Mouse (Mus musculus) forebrain, embryonic 16.5 days (tissue): ENCODE measurements around the gene Fcgr1. TPM values are rescaled to one million over a fixed set of nuclear protein-coding genes. Genes with fewer than 3 reads are reported as not detected.
"Not testable (repeated sequence)": the region's sequence is repeated elsewhere in the genome, so short reads cannot be mapped to it uniquely, and the experiment has no call there.

Source experiments
- ATAC-seq: fragments of 200-750 bp; cut with Nextera tagmentation; 2 replicates; pipeline ENCODE4 v1.8.0; 2017; ENCODE audit warnings: mild to moderate bottlenecking, moderate library complexity
- H3K27ac ChIP-seq: fragments of 300-500 bp; sonication (generic); 2 replicates; pipeline ENCODE4 v1.5.1; 2014; ENCODE audit warnings: low read length, control low read depth
- H3K27me3 ChIP-seq: fragments of 300-500 bp; sonication (generic); replicated peaks from 2 replicates; pipeline ENCODE4 v1.6.1; 2014; ENCODE audit warnings: low read length; ENCODE audit not compliant: control insufficient read depth, insufficient read depth
- H3K36me3 ChIP-seq: fragments of 300-500 bp; sonication (generic); 2 replicates; pipeline ENCODE4 v1.6.1; 2014; ENCODE audit not compliant: control insufficient read depth, insufficient read depth
- H3K4me1 ChIP-seq: fragments of 300-500 bp; sonication (generic); replicated peaks from 2 replicates; pipeline ENCODE4 v1.6.1; 2014; ENCODE audit warnings: low read length; ENCODE audit not compliant: control insufficient read depth, insufficient read depth
- H3K4me2 ChIP-seq: fragments of 300-500 bp; sonication (generic); 2 replicates; pipeline ENCODE4 v1.6.1; 2014; ENCODE audit warnings: mild to moderate bottlenecking, low read length, control low read depth
- H3K4me3 ChIP-seq: fragments of 300-500 bp; sonication (generic); replicated peaks from 2 replicates; pipeline ENCODE4 v1.5.1; 2014; ENCODE audit warnings: mild to moderate bottlenecking, low read length, control low read depth
- H3K9ac ChIP-seq: fragments of 300-500 bp; sonication (generic); replicated peaks from 2 replicates; pipeline ENCODE4 v1.6.1; 2014; ENCODE audit warnings: low read depth, low read length, control low read depth
- H3K9me3 ChIP-seq: fragments of 300-500 bp; sonication (generic); 2 replicates; pipeline ENCODE4 v1.6.1; 2016; ENCODE audit warnings: low read length; ENCODE audit not compliant: control insufficient read depth
- WGBS: fragments of 180-500 bp; shearing (Covaris S2); extraction: QIAGEN DNeasy Blood & Tissue Kit; methylation state at CpG from one replicate; pipeline ENCODE4 v1.1.7; 2014; 5-methylcytosine and 5-hydroxymethylcytosine counted together
- polyA plus RNA-seq: library from polyadenylated mRNA; unstranded; fragments of >200 nt; fragmentation: Nextera tagmentation; extraction: Ambion mirVana; gene quantifications from 2 replicates; pipeline ENCODE4 v1.2.1, GENCODE M21; 2015

Fcgr1 gene
- polyA plus RNA-seq, 1 experiment from 2014 or later, result 0.92 TPM

GRCm38 (mm10) chr3:96328730-96329387, 35.1 kb upstream of the Fcgr1 start:
- WGBS, result 16% methylated on average over 15 of the region's 15 CpGs
- no peak overlapping the region for H3K9ac ChIP-seq
- H3K27ac ChIP-seq, result no peak overlapping the region
- H3K4me3 ChIP-seq, result no peak overlapping the region
- no peak overlapping the region for H3K4me2 ChIP-seq
- no peaks in the 10 kb centered on the region for H3K36me3 ChIP-seq
- peaks cover 73% of the 10 kb centered on the region for H3K27me3 ChIP-seq
- H3K9me3 ChIP-seq, result no peaks in the 10 kb centered on the region
- H3K4me1 ChIP-seq, result peaks cover 4% of the 10 kb centered on the region; the same call in 1 of the 2 replicates
- ATAC-seq, result no peak

- under 1% methylated on average over 47 of the region's 49 CpGs for WGBS
- ATAC-seq, result peak; percentile 61
- not testable (repeated sequence) for H3K27ac ChIP-seq
These were observed 34.4 kb upstream of the Fcgr1 start for GRCm38 (mm10) chr3:96328060-96328729.

GRCm38 (mm10) chr3:96327647-96328046, 33.9 kb upstream of the Fcgr1 start:
- no peaks in the 10 kb centered on the region for H3K36me3 ChIP-seq
- H3K9me3 ChIP-seq, result no peaks in the 10 kb centered on the region
- peak overlapping the region; percentile 49 for H3K4me2 ChIP-seq
- H3K9ac ChIP-seq, result no peak overlapping the region
- peaks cover 70% of the 10 kb centered on the region for H3K27me3 ChIP-seq
- under 1% methylated on average over 10 of the region's 18 CpGs for WGBS
- H3K27ac ChIP-seq, result no peak overlapping the region
- H3K4me1 ChIP-seq, result peaks cover 4% of the 10 kb centered on the region; the same call in 1 of the 2 replicates
- peak overlapping the region; percentile 34; the same call in 1 of the 2 replicates for H3K4me3 ChIP-seq
- ATAC-seq, result peak; percentile 55

More at GRCm38 (mm10) chr3:96328060-96328729, 34.4 kb upstream of the Fcgr1 start:
- H3K4me2 ChIP-seq, result peak overlapping the region; percentile 49
- peaks cover 72% of the 10 kb centered on the region for H3K27me3 ChIP-seq
- not testable (repeated sequence) for H3K4me1 ChIP-seq, H3K9me3 ChIP-seq, H3K36me3 ChIP-seq
- peak overlapping the region; percentile 34 for H3K4me3 ChIP-seq
- 0 out of 2 replicates have a peak overlapping the region, but pooled peaks have one; percentile 17 for H3K9ac ChIP-seq

- ATAC-seq, result peak; percentile 64; the same call in 1 of the 2 replicates
- under 1% methylated on average over 6 of the region's 6 CpGs for WGBS
These were observed 33.4 kb upstream of the Fcgr1 start for GRCm38 (mm10) chr3:96327131-96327530.

GRCm38 (mm10) chr3:96323806-96324205, 30.0 kb upstream of the Fcgr1 start:
- 71% methylated on average over 6 of the region's 6 CpGs for WGBS
- H3K4me2 ChIP-seq, ATAC-seq, H3K4me1 ChIP-seq, H3K27ac ChIP-seq, H3K36me3 ChIP-seq, H3K9ac ChIP-seq, H3K4me3 ChIP-seq, H3K9me3 ChIP-seq: not testable (repeated sequence)
- peaks cover 45% of the 10 kb centered on the region for H3K27me3 ChIP-seq

More at GRCm38 (mm10) chr3:96327131-96327530, 33.4 kb upstream of the Fcgr1 start:
- Histone ChIP-seq H3K36me3 (no peaks in the 10 kb centered on the region), H3K27me3 (peaks cover 70% of the 10 kb centered on the region), H3K4me2 (no peak overlapping the region), H3K4me1 (peaks cover 4% of the 10 kb centered on the region; the same call in 1 of the 2 replicates), H3K9ac (no peak overlapping the region), H3K4me3 (no peak overlapping the region), H3K27ac (no peak overlapping the region), H3K9me3 (no peaks in the 10 kb centered on the region; the same call in 1 of the 2 replicates)

- peaks cover 42% of the 10 kb centered on the region for H3K27me3 ChIP-seq
- no peaks in the 10 kb centered on the region; the same call in 1 of the 2 replicates for H3K9me3 ChIP-seq
- H3K4me3 ChIP-seq, result no peak overlapping the region
- no peak overlapping the region for H3K4me2 ChIP-seq
- no peak for ATAC-seq
- peaks cover 2% of the 10 kb centered on the region; the same call in 1 of the 2 replicates for H3K4me1 ChIP-seq
- H3K36me3 ChIP-seq, result no peaks in the 10 kb centered on the region
- WGBS, result 12% methylated on average over 10 of the region's 10 CpGs
- no peak overlapping the region for H3K27ac ChIP-seq
- H3K9ac ChIP-seq, result no peak overlapping the region
These were observed 28.8 kb upstream of the Fcgr1 start for GRCm38 (mm10) chr3:96322609-96323008.

GRCm38 (mm10) chr3:96321891-96322290, 28.1 kb upstream of the Fcgr1 start:
- H3K4me2 ChIP-seq, result no peak overlapping the region
- ATAC-seq, result no peak
- no peak overlapping the region for H3K9ac ChIP-seq
- 12% methylated on average over 15 of the region's 15 CpGs for WGBS
- peaks cover 38% of the 10 kb centered on the region for H3K27me3 ChIP-seq
- H3K4me1 ChIP-seq, result no peaks in the 10 kb centered on the region
- no peak overlapping the region for H3K27ac ChIP-seq
- H3K9me3 ChIP-seq, result no peaks in the 10 kb centered on the region; the same call in 1 of the 2 replicates
- no peak overlapping the region for H3K4me3 ChIP-seq
- H3K36me3 ChIP-seq, result no peaks in the 10 kb centered on the region

- 90% methylated on average over 11 of the region's 13 CpGs for WGBS
- ATAC-seq, H3K4me3 ChIP-seq: not testable (repeated sequence)
These were observed 26.2 kb upstream of the Fcgr1 start for GRCm38 (mm10) chr3:96320003-96320402.

GRCm38 (mm10) chr3:96312341-96313098, 18.8 kb upstream of the Fcgr1 start:
- 73% methylated on average over 8 of the region's 8 CpGs for WGBS
- Histone ChIP-seq H3K4me1 (no peaks in the 10 kb centered on the region), H3K27me3 (no peaks in the 10 kb centered on the region), H3K36me3 (no peaks in the 10 kb centered on the region), H3K4me3 (no peak overlapping the region), H3K9ac (no peak overlapping the region), H3K4me2 (no peak overlapping the region), H3K9me3 (no peaks in the 10 kb centered on the region), H3K27ac (no peak overlapping the region)
- ATAC-seq, result no peak

More at GRCm38 (mm10) chr3:96320003-96320402, 26.2 kb upstream of the Fcgr1 start:
- not testable (repeated sequence) for H3K9ac ChIP-seq, H3K27ac ChIP-seq, H3K4me2 ChIP-seq, H3K36me3 ChIP-seq, H3K4me1 ChIP-seq, H3K9me3 ChIP-seq
- peaks cover 22% of the 10 kb centered on the region for H3K27me3 ChIP-seq
